In genomic region chr16:91561541-91562457, GRCm38 (mm10) we compare ENCODE assay signal across 10 mouse cellular contexts. TPM values are rescaled to one million over a fixed set of nuclear protein-coding genes. Genes with fewer than 3 reads are reported as not detected.
DNase-seq lines count a peak whose midpoint lies in the region; ATAC-seq and TF ChIP-seq lines count a peak whose summit lies in the region.
"Had no signal": no experiment of that assay in that cellular context is flagged by ENCODE, and none has a peak within 500 bp of the region (broad histone marks: within the 10 kb centered on the region; RNA-seq: fewer than 3 reads in every experiment).

No protein-coding gene starts in this region.

- peak overlapping the region; percentile 19; the same call in 1 of the 2 replicates for H3K4me2 ChIP-seq in hindbrain, embryonic 12.5 days (replicated peaks)
- H3K4me2 ChIP-seq in hindbrain, embryonic 16.5 days (ENCODE audit: low read length): no peak overlapping the region
- H3K4me2 ChIP-seq in stomach, embryonic 15.5 days: no peak overlapping the region
- H3K4me2 ChIP-seq in stomach, postnatal 0 days (replicated peaks; ENCODE audit: low read depth): no peak overlapping the region
- H3K4me2 ChIP-seq in embryonic facial prominence, embryonic 13.5 days: peak overlapping the region; percentile 27; the same call in 1 of the 2 replicates
- H3K4me2 ChIP-seq: heart, embryonic 15.5 days had no signal

- DNase-seq in stomach, postnatal 0 days (ENCODE audit: low spot score): no peak
- no peak for DNase-seq in neural tube, embryonic 10.5 days (ENCODE audit: extremely low spot score, low spot score)
- no peak for DNase-seq in urinary bladder, postnatal 36 days (ENCODE audit: low spot score in 2 of 2)
- DNase-seq: layer of hippocampus, postnatal 36 days had no signal

- no peak for ATAC-seq in hindbrain, embryonic 12.5 days (ENCODE audit: low FRiP score)
- no peak for ATAC-seq in hindbrain, embryonic 16.5 days
- 0 out of 2 replicates have a peak, but pooled peaks have one; percentile 16 for ATAC-seq in stomach, embryonic 15.5 days (ENCODE audit: insufficient read depth, low FRiP score, low read depth)
- ATAC-seq in stomach, postnatal 0 days (ENCODE audit: low FRiP score, low TSS enrichment): no peak
- no peak for ATAC-seq in embryonic facial prominence, embryonic 13.5 days (ENCODE audit: insufficient number of reproducible peaks, insufficient read depth, low FRiP score, low TSS enrichment, low read depth)
- peak; percentile 64 for ATAC-seq in monocyte, adult 5-6 weeks (replicated peaks; ENCODE audit: insufficient number of reproducible peaks, low FRiP score, low TSS enrichment, poor library complexity, severe bottlenecking)

- H3K4me1 ChIP-seq in hindbrain, embryonic 12.5 days: 0 out of 2 replicates have a peak, but pooled peaks cover 4% of the 10 kb centered on the region
- H3K4me1 ChIP-seq in hindbrain, embryonic 16.5 days (ENCODE audit: control insufficient read depth, insufficient read depth, low read depth, low read length): no peaks in the 10 kb centered on the region
- H3K4me1 ChIP-seq in stomach, embryonic 15.5 days: no peaks in the 10 kb centered on the region
- H3K4me1 ChIP-seq in stomach, postnatal 0 days (replicated peaks; ENCODE audit: control insufficient read depth, insufficient read depth): no peaks in the 10 kb centered on the region
- peaks cover 8% of the 10 kb centered on the region for H3K4me1 ChIP-seq in embryonic facial prominence, embryonic 13.5 days

- H3K27ac ChIP-seq in hindbrain, embryonic 12.5 days: no peak overlapping the region
- no peak overlapping the region for H3K27ac ChIP-seq in hindbrain, embryonic 16.5 days (ENCODE audit: low read depth, low read length)
- no peak overlapping the region for H3K27ac ChIP-seq in stomach, embryonic 15.5 days
- H3K27ac ChIP-seq in stomach, postnatal 0 days (replicated peaks): no peak overlapping the region
- H3K27ac ChIP-seq in embryonic facial prominence, embryonic 13.5 days: no peak overlapping the region
- H3K27ac ChIP-seq: heart, embryonic 15.5 days had no signal

- no peak for TF ChIP-seq CTCF in stomach, postnatal 0 days (IDR thresholded peaks at IDR 0.05; ENCODE audit: low read depth)

- H3K9ac ChIP-seq in hindbrain, embryonic 12.5 days: peak overlapping the region; percentile 39; the same call in 1 of the 2 replicates
- H3K9ac ChIP-seq in hindbrain, embryonic 16.5 days (ENCODE audit: low read depth, low read length): no peak overlapping the region
- H3K9ac ChIP-seq in stomach, embryonic 15.5 days: no peak overlapping the region
- no peak overlapping the region for H3K9ac ChIP-seq in stomach, postnatal 0 days (ENCODE audit: low read length)
- no peak overlapping the region for H3K9ac ChIP-seq in embryonic facial prominence, embryonic 13.5 days
- H3K9ac ChIP-seq: heart, embryonic 15.5 days had no signal

- no peak for TF ChIP-seq EP300 in stomach, postnatal 0 days (optimal IDR thresholded peaks at IDR 0.05)

- H3K4me3 ChIP-seq in hindbrain, embryonic 12.5 days: no peak overlapping the region; the same call in 1 of the 2 replicates
- no peak overlapping the region for H3K4me3 ChIP-seq in hindbrain, embryonic 16.5 days (ENCODE audit: low read length)
- no peak overlapping the region for H3K4me3 ChIP-seq in stomach, embryonic 15.5 days (replicated peaks)
- no peak overlapping the region for H3K4me3 ChIP-seq in stomach, postnatal 0 days (ENCODE audit: low read depth, low read length)
- H3K4me3 ChIP-seq in embryonic facial prominence, embryonic 13.5 days: no peak overlapping the region
- H3K4me3 ChIP-seq: heart, embryonic 15.5 days had no signal

- H3K9me3 ChIP-seq in hindbrain, embryonic 12.5 days (replicated peaks): no peaks in the 10 kb centered on the region
- no peaks in the 10 kb centered on the region for H3K9me3 ChIP-seq in hindbrain, embryonic 16.5 days (ENCODE audit: control insufficient read depth, low read length)
- H3K9me3 ChIP-seq in stomach, embryonic 15.5 days: no peaks in the 10 kb centered on the region
- no peaks in the 10 kb centered on the region for H3K9me3 ChIP-seq in stomach, postnatal 0 days (ENCODE audit: control insufficient read depth, low read length)
- H3K9me3 ChIP-seq in embryonic facial prominence, embryonic 13.5 days: no peaks in the 10 kb centered on the region
- H3K9me3 ChIP-seq: heart, embryonic 15.5 days had no signal

- peaks cover 41% of the 10 kb centered on the region for H3K36me3 ChIP-seq in hindbrain, embryonic 12.5 days
- peaks cover 5% of the 10 kb centered on the region; the same call in 1 of the 2 replicates for H3K36me3 ChIP-seq in hindbrain, embryonic 16.5 days (ENCODE audit: control insufficient read depth, insufficient read depth, low read length)
- H3K36me3 ChIP-seq in stomach, embryonic 15.5 days: peaks cover 32% of the 10 kb centered on the region; the same call in 1 of the 2 replicates
- H3K36me3 ChIP-seq in stomach, postnatal 0 days (ENCODE audit: control insufficient read depth, insufficient read depth, low read length): peaks cover 16% of the 10 kb centered on the region
- H3K36me3 ChIP-seq in embryonic facial prominence, embryonic 13.5 days: peaks cover 69% of the 10 kb centered on the region

- WGBS in hindbrain, embryonic 12.5 days: 68% methylated on average over 38 of the region's 38 CpGs
- WGBS in hindbrain, embryonic 16.5 days: 74% methylated on average over 38 of the region's 38 CpGs
- 71% methylated on average over 38 of the region's 38 CpGs for WGBS in stomach, embryonic 15.5 days
- WGBS in stomach, postnatal 0 days: 76% methylated on average over 38 of the region's 38 CpGs
- WGBS in embryonic facial prominence, embryonic 13.5 days: 63% methylated on average over 38 of the region's 38 CpGs

- H3K27me3 ChIP-seq in hindbrain, embryonic 12.5 days: no peaks in the 10 kb centered on the region
- no peaks in the 10 kb centered on the region for H3K27me3 ChIP-seq in hindbrain, embryonic 16.5 days (replicated peaks; ENCODE audit: control insufficient read depth, insufficient read depth, low read length)
- H3K27me3 ChIP-seq in stomach, embryonic 15.5 days (replicated peaks): no peaks in the 10 kb centered on the region
- H3K27me3 ChIP-seq in stomach, postnatal 0 days (ENCODE audit: control insufficient read depth, insufficient read depth, low read length): no peaks in the 10 kb centered on the region
- no peaks in the 10 kb centered on the region for H3K27me3 ChIP-seq in embryonic facial prominence, embryonic 13.5 days
- H3K27me3 ChIP-seq: heart, embryonic 15.5 days had no signal

RNA-seq across cellular contexts. Expression of gene Ifngr2, which starts 14.9 kb away (rescaled TPM):
- 47.1 and 48.6 TPM in 2 replicates for polyA plus RNA-seq in hindbrain, embryonic 12.5 days (2016; fragmentation: Nextera tagmentation; extraction: Ambion mirVana)
- 118 and 127 TPM in 2 replicates for polyA plus RNA-seq in hindbrain, embryonic 16.5 days (2015; fragmentation: Nextera tagmentation; extraction: Ambion mirVana)
- polyA plus RNA-seq in stomach, embryonic 15.5 days (2015; fragmentation: Nextera tagmentation; extraction: Ambion mirVana): 49.3 and 55.6 TPM in 2 replicates
- polyA plus RNA-seq in stomach, postnatal 0 days (2015; fragmentation: Nextera tagmentation; extraction: Ambion mirVana): 54.9 and 57.8 TPM in 2 replicates
- polyA plus RNA-seq in embryonic facial prominence, embryonic 13.5 days (2015; fragmentation: Nextera tagmentation; extraction: Ambion mirVana): 48.3 and 57.5 TPM in 2 replicates
- 28.8 to 49.4 TPM (median 38.9 TPM) in 3 replicates for total RNA-seq in monocyte, adult 5-6 weeks (2017)

RNA-seq across cellular contexts. Expression of gene Tmem50b, which starts 35.8 kb away (rescaled TPM):
- polyA plus RNA-seq in hindbrain, embryonic 12.5 days (2016; fragmentation: Nextera tagmentation; extraction: Ambion mirVana): 46.6 and 48.7 TPM in 2 replicates
- 114 and 131 TPM in 2 replicates for polyA plus RNA-seq in hindbrain, embryonic 16.5 days (2015; fragmentation: Nextera tagmentation; extraction: Ambion mirVana)
- 40.6 and 46.7 TPM in 2 replicates for polyA plus RNA-seq in stomach, embryonic 15.5 days (2015; fragmentation: Nextera tagmentation; extraction: Ambion mirVana)
- 60.8 and 64.6 TPM in 2 replicates for polyA plus RNA-seq in stomach, postnatal 0 days (2015; fragmentation: Nextera tagmentation; extraction: Ambion mirVana)
- 30.7 and 36.8 TPM in 2 replicates for polyA plus RNA-seq in embryonic facial prominence, embryonic 13.5 days (2015; fragmentation: Nextera tagmentation; extraction: Ambion mirVana)
- 44.6 to 80.4 TPM (median 63.0 TPM) in 3 replicates for total RNA-seq in monocyte, adult 5-6 weeks (2017)

RNA-seq across cellular contexts. Expression of gene Dnajc28, which starts 57.0 kb away (rescaled TPM):
- polyA plus RNA-seq in hindbrain, embryonic 12.5 days (2016; fragmentation: Nextera tagmentation; extraction: Ambion mirVana): 4.9 and 6.2 TPM in 2 replicates
- 5.8 and 6.5 TPM in 2 replicates for polyA plus RNA-seq in hindbrain, embryonic 16.5 days (2015; fragmentation: Nextera tagmentation; extraction: Ambion mirVana)
- polyA plus RNA-seq in stomach, embryonic 15.5 days (2015; fragmentation: Nextera tagmentation; extraction: Ambion mirVana): 2.9 and 3.3 TPM in 2 replicates
- 1.1 and 1.4 TPM in 2 replicates for polyA plus RNA-seq in stomach, postnatal 0 days (2015; fragmentation: Nextera tagmentation; extraction: Ambion mirVana)
- 3.5 and 7.1 TPM in 2 replicates for polyA plus RNA-seq in embryonic facial prominence, embryonic 13.5 days (2015; fragmentation: Nextera tagmentation; extraction: Ambion mirVana)
- 1.1 to 3.1 TPM (median 1.6 TPM) in 3 replicates for total RNA-seq in monocyte, adult 5-6 weeks (2017)

Comparison
In these comparisons a context has a peak if more than half of its experiments do, and no peak if none do; other contexts are left out.
1. ATAC-seq: peak in stomach, embryonic 15.5 days (single experiment) and monocyte, adult 5-6 weeks (single experiment); none in hindbrain, embryonic 12.5 days (single experiment), hindbrain, embryonic 16.5 days (single experiment), stomach, postnatal 0 days (single experiment) and embryonic facial prominence, embryonic 13.5 days (single experiment).
2. H3K4me2 ChIP-seq: peak in hindbrain, embryonic 12.5 days (single experiment) and embryonic facial prominence, embryonic 13.5 days (single experiment); none in hindbrain, embryonic 16.5 days (single experiment), stomach, embryonic 15.5 days (single experiment) and stomach, postnatal 0 days (single experiment).